Mouse (Mus musculus) left cerebral cortex, adult 2 months (tissue): ENCODE results near the gene Itga2b. TPM values are rescaled to one million over a fixed set of nuclear protein-coding genes. Genes with fewer than 3 reads are reported as not detected.

Source experiments
- DNase-seq, 2 experiments: peaks; one replicate each; pipeline ENCODE4 v3.0.0; 2021 to 2022; ENCODE audit warnings: low spot score in 2 of 2, mixed read lengths in 1 of 2; ENCODE audit errors: extremely low spot score in 1 of 2
- H3K27ac ChIP-seq: fragments of 200-600 bp; 2 replicates; pipeline ENCODE4 v1.8.1; 2022
- H3K4me3 ChIP-seq: fragments of 200-600 bp; 2 replicates; pipeline ENCODE4 v1.8.1; 2022
- CTCF ChIP-seq: fragments of 200-600 bp; IDR thresholded peaks from 2 replicates; pipeline ENCODE4 v1.8.1; 2022; ENCODE audit warnings: antibody characterized with exemption, mild to moderate bottlenecking, moderate library complexity
- intact Hi-C: fragments of 180-260 bp; cut with DNase I; formaldehyde crosslinking; loops from one replicate; pipeline ENCODE4 v1.15.1; 2025
- long read RNA-seq, 2 experiments: library from polyadenylated mRNA; stranded (forward); transcript quantifications; one replicate each; pipeline ENCODE4 v2.0.0; 2021; ENCODE audit warnings: borderline mapping rate in 2 of 2
- total RNA-seq, 2 experiments: library from RNA; stranded (reverse); gene quantifications; 2 replicates each; pipeline ENCODE4 v1.2.3; 2021

The Itga2b gene
- total RNA-seq, result 1 to 10 TPM; 2.5 to 4.1 TPM
- long read RNA-seq, experiment 1, partial matches to known transcripts, result 1 of 2 reads
- long read RNA-seq, experiment 1, other reads (novel, unspliced or antisense), result 1 of 2 reads
- long read RNA-seq, experiment 2, partial matches to known transcripts, result 1 of 2 reads
- long read RNA-seq, experiment 2, other reads (novel, unspliced or antisense), result 1 of 2 reads

DNA sequence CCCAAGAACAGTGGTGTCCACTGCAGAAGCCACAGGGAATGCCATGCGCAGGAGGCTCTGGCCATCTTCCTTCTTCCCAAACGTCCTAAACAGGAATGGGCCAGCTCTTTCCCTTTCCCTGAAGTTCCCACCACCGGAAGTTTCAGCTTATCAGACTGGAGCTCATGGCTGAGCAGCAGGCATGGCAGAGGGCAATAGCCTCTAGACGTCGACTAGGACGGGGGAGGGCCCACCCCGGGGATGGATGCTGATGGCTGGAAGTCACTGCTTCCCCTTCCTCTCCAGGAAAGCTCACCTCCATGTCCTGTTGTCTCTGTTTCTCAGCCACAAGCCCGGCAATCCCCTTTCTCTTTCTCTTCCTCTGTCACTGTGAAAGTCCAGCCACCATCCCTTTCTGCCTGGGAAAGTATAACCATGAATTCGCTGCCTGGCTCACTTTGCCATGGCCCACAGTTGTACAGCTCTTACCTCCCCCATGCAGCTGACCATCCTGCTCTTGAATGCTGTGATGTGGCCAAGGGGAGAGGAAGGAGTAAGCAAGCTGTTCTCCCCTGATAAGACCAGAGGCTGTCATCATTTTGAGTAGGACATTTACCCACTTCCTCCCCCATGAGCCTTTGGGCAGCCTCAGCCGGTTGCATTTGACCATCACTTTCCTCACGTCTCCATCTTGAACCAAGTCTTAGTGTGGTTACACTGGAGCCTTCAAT is at the start of gene Itga2b:
Gene Itga2b, minus strand, starts transcription at position 475 of the 710 bp plus-strand sequence.
- intact Hi-C loops, result no loop called here
- H3K4me3 ChIP-seq, result no peak within 1 kb of the TSS
- H3K27ac ChIP-seq, result no peak within 1 kb of the TSS
- no peak for TF ChIP-seq CTCF
- DNase-seq, result no peak

DNA sequence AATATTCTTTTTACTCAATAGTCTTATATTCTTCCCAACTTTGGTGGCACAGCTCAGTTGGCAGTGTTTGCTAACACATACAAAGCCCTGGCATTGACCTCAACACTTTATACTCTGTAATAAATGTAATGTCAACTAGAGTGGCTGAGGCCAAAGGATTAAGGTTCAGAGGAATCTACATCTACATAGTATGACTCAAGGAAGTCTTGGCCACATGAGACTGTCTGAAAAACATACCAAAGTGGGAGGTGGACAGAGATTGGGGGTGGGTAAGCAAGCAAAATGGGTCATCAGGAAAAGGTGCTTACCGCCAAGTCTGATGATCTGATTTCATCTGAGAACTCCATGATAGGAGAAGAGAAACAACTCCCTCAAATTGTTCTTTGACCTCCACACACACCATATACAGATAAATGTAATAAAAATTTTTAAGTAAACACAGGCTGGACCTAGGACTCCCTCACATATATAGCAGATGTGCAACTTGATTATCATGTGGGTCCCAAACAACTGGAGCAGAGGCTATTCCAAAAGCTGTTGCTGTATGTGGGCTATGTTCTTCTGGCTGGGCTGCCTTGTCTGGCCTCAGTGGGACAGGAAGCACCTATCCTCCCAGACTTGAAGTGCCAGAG is 45.0 kb upstream of the Itga2b start:
- H3K27ac ChIP-seq, result no peak overlapping the region
- TF ChIP-seq CTCF, result no peak
- no peak for DNase-seq
- no peak overlapping the region for H3K4me3 ChIP-seq
- intact Hi-C loops, result no loop called here

DNA sequence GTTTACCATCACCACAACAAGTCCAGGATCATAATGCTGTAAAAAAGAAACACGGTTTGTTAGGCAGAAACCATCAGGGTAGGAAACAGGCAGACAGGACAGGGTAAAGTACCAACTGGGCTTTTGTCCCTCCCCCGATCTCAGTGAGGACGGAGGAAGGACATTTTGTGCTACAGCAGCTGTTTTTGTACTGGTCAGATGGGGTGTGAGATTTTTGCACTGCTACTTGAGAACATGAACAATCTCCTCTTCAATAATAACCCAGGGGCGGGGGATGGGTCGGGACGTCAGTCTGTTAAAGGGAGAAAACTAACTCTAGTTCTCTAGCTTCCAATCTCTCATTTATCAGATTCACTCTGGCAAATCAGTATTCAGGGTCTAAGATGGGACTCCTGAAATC is 40.3 kb upstream of the Itga2b start:
- Histone ChIP-seq H3K27ac (no peak overlapping the region), H3K4me3 (no peak overlapping the region)
- intact Hi-C loops, result no loop called here
- DNase-seq, result no peak
- no peak for TF ChIP-seq CTCF

DNA sequence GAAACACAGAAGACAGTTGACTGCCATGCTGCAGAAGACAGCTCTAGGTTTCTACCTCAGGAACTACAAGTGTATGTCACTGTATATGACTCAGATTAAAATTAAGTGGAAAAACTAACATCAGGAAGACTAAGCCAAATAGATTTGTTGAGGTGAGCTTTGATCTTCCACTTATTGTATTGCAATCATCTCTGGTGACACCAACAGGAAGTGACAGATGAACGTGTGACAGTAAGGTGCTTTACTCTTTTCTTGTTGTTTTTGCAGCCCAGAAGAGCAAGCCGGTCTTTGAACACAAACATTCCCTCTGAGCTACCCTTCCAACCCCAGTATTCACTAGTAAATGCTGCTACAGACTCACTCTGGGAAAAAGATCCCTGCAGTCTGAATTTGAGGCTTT is 26.8 kb upstream of the Itga2b start:
- no peak overlapping the region for H3K27ac ChIP-seq
- TF ChIP-seq CTCF, result no peak
- no peak for DNase-seq
- H3K4me3 ChIP-seq, result no peak overlapping the region
- intact Hi-C loops, result no loop called here

- intact Hi-C loops, result no loop called here
- Histone ChIP-seq H3K4me3 (no peak overlapping the region), H3K27ac (no peak overlapping the region)
- DNase-seq, result no peak
- no peak for TF ChIP-seq CTCF
Observed at GRCm38 (mm10) chr11:102496206-102496605, 26.3 kb upstream of the Itga2b start.

GRCm38 (mm10) chr11:102495742-102496141 is 25.8 kb upstream of the Itga2b start:
- H3K27ac ChIP-seq, result no peak overlapping the region
- DNase-seq, result no peak

DNA sequence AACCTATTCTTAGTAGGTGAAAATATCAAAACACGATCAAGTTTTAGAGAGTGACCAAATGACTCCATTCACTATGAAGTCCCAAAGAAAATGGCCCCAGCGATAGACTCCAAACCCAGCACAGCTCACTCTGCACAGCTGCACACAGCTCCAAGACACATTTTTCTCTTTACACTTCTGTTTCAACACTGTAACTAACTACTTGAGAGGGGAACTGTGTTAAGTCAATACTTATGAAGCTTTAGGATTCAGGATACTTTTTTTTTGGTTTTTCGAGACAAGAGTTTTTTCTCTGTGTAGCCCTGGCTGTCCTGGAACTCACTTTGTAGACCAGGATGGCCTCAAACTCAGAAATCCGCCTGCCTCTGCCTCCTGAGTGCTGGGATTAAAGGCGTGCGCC is 25.2 kb upstream of the Itga2b start:
- DNase-seq, result no peak
- intact Hi-C loops, result no loop called here
- H3K27ac ChIP-seq, result no peak overlapping the region
- no peak overlapping the region for H3K4me3 ChIP-seq
- no peak for TF ChIP-seq CTCF

More at GRCm38 (mm10) chr11:102495742-102496141, 25.8 kb upstream of the Itga2b start:
- TF ChIP-seq CTCF, result no peak
- intact Hi-C loops, result no loop called here
- H3K4me3 ChIP-seq, result no peak overlapping the region

DNA sequence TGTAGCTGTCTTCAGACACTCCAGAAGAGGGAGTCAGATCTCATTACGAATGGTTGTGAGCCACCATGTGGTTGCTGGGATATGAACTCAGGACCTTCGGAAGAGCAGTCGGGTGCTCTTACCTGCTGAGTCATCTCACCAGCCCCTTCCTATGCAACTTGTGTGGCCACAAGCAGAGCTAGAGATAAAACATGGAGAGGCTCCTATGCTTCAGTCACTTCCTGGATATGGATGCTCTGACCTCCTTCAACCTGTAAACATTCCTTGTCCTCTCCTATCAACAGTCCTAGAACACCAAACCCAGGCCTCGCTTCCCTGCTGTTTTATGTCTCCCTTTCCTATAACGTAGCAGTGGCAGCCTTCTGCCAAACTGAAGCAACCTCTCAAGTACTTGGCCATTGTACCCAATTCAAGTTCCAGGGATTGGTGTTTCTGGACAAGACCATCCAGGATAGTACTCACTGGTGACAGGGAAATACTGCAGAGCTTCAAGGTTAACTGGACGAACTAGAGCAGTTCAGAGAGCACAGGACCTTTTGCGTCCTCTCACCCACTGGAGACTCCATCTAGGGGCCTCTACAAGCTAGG is 24.2 kb upstream of the Itga2b start:
- no peak for TF ChIP-seq CTCF
- H3K4me3 ChIP-seq, result no peak overlapping the region
- no peak overlapping the region for H3K27ac ChIP-seq
- intact Hi-C loops, result no loop called here
- no peak for DNase-seq

DNA sequence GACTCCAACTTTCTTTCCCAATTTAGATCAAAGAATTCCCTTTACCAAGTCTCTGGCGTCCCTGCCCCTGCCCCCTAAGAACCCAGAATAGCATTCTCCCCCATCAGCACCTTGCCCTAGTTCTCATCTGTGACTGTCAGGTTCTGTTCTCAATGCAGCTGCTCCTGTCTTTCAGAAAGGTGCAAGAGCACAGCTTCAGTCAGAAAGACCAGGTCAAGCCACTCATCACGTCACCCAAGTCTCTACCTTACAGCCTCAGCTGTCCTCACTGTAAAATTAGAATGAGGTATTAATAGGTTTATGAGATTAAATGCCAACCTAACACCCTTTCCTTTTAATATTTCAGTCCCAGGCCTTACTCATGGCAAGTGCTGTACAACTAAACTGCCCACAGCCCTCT is 23.3 kb upstream of the Itga2b start:
- TF ChIP-seq CTCF, result no peak
- H3K27ac ChIP-seq, result no peak overlapping the region
- DNase-seq, result no peak
- H3K4me3 ChIP-seq, result no peak overlapping the region
- intact Hi-C loops, result no loop called here

DNA sequence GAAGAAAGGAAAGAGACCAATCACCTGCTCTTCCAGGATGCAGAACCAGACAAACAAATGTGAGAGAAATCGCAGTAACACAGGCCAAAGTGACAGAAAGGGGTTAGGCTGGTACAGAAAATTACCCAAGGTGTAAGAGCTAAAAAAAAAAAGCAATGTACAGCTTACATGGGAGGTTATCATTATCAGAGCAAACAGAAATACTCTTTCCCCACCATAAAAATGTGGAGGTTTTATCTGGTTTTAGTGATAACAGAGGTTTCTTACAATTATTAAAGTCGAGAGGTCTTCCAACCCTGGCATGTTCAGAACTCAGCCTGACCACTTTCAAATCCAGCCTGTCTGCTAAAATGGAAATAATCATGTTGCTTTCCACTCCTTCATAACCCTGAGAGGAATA is 18.0 kb upstream of the Itga2b start:
- no peak for DNase-seq
- H3K27ac ChIP-seq, result no peak overlapping the region
- no peak overlapping the region for H3K4me3 ChIP-seq
- no peak for TF ChIP-seq CTCF
- intact Hi-C loops, result loop anchor here (2.0 to 5.0 kb wide), 3 partner anchors 69 to 163 kb away; partner anchors contain the start of gene Gpatch8

- Histone ChIP-seq H3K4me3 (no peak overlapping the region), H3K27ac (no peak overlapping the region)
- intact Hi-C loops, result loop anchor here (2.0 to 5.0 kb wide), 3 partner anchors 70 to 164 kb away; partner anchors contain the start of gene Gpatch8
- no peak for DNase-seq
- TF ChIP-seq CTCF, result peak; percentile 85
Observed at GRCm38 (mm10) chr11:102486733-102487386, 16.9 kb upstream of the Itga2b start.

GRCm38 (mm10) chr11:102481779-102482178 is 11.9 kb upstream of the Itga2b start:
- H3K27ac ChIP-seq, result no peak overlapping the region
- intact Hi-C loops, result no loop called here
- DNase-seq, result no peak
- no peak overlapping the region for H3K4me3 ChIP-seq
- no peak for TF ChIP-seq CTCF
